Mouse (Mus musculus) testis, postnatal 10 days (tissue): ENCODE results near the gene Hoxd8.

Source experiments
- DNase-seq: peaks from one replicate; pipeline ENCODE4 v3.0.0; 2021; ENCODE audit warnings: low spot score

Gene Hoxd8

GRCm38 (mm10) chr2:74714881-74715280 is 10.5 kb downstream of the Hoxd8 start:
- peak; percentile 55 for DNase-seq

GRCm38 (mm10) chr2:74715504-74716241 is 11.3 kb downstream of the Hoxd8 start:
- peak; percentile 98 for DNase-seq

GRCm38 (mm10) chr2:74720384-74720783 is 16.0 kb downstream of the Hoxd8 start:
- DNase-seq = no peak

GRCm38 (mm10) chr2:74720955-74721491 is 16.6 kb downstream of the Hoxd8 start:
- peak; percentile 29 for DNase-seq

- peak; percentile 32 for DNase-seq
These were observed 17.5 kb downstream of the Hoxd8 start for GRCm38 (mm10) chr2:74721882-74722281.

- peak; percentile 32 for DNase-seq
These were observed 18.5 kb downstream of the Hoxd8 start for GRCm38 (mm10) chr2:74722949-74723348.

- DNase-seq = no peak
These were observed 20.0 kb downstream of the Hoxd8 start for GRCm38 (mm10) chr2:74724244-74725015.

- DNase-seq = no peak
These were observed 20.8 kb downstream of the Hoxd8 start for GRCm38 (mm10) chr2:74725171-74725570.

GRCm38 (mm10) chr2:74726551-74726950 is 22.1 kb downstream of the Hoxd8 start, which contains the start of gene Gm28230:
Gm28230 (plus strand) TSS chr2:74726728.
- no peak for DNase-seq

- no peak for DNase-seq
These were observed 22.7 kb downstream of the Hoxd8 start for GRCm38 (mm10) chr2:74726973-74727639.

GRCm38 (mm10) chr2:74727640-74728302 is 23.4 kb downstream of the Hoxd8 start:
- no peak for DNase-seq

GRCm38 (mm10) chr2:74728303-74728680 is 23.9 kb downstream of the Hoxd8 start:
- DNase-seq = no peak

GRCm38 (mm10) chr2:74730331-74730730 is 25.9 kb downstream of the Hoxd8 start:
- no peak for DNase-seq

GRCm38 (mm10) chr2:74731055-74731454 is 26.6 kb downstream of the Hoxd8 start:
- no peak for DNase-seq

- no peak for DNase-seq
These were observed 27.5 kb downstream of the Hoxd8 start for GRCm38 (mm10) chr2:74731799-74732512.

- DNase-seq = no peak
These were observed 28.3 kb downstream of the Hoxd8 start for GRCm38 (mm10) chr2:74732513-74733316.

GRCm38 (mm10) chr2:74733317-74733661 is 28.9 kb downstream of the Hoxd8 start:
- DNase-seq = no peak

- DNase-seq = no peak
These were observed 29.4 kb downstream of the Hoxd8 start for GRCm38 (mm10) chr2:74733765-74734164.

- DNase-seq = no peak
These were observed 30.0 kb downstream of the Hoxd8 start for GRCm38 (mm10) chr2:74734451-74734850.

GRCm38 (mm10) chr2:74734996-74735811 is 30.8 kb downstream of the Hoxd8 start:
- no peak for DNase-seq
